Mouse (Mus musculus): ENCODE measurements around the gene Abcg4. TPM values are rescaled to one million over a fixed set of nuclear protein-coding genes. Genes with fewer than 3 reads are reported as not detected.

The Abcg4 gene
- total and polyA plus RNA-seq, 3 experiments: 0.23 to 1.1 (median 0.72) TPM

- dilution Hi-C loops (cut with MboI; ENCODE audit: extremely low pct_ligation_motif_present, extremely low pct_unique_long_range_greater_than_20kb, low sequenced_read_pairs) (no loop called here), in situ Hi-C loops (cut with MboI; ENCODE audit: low pct_ligation_motif_present, low pct_unique_long_range_greater_than_20kb, low sequenced_read_pairs) (loop anchor here (10.0 kb wide), 1 partner anchor 143 kb away; no protein-coding TSS in a partner anchor)
- H3K4me1 ChIP-seq (ENCODE audit: control insufficient read depth in 1 of 2, insufficient read depth in 2 of 2): peaks cover 0 to 16% of the 10 kb centered on the region in 2 experiments; a peak in 3 of 4 replicates
- peak overlapping the region; percentile 44; the same call in 1 of the 2 replicates for H3K27ac ChIP-seq (ENCODE audit: insufficient read depth, low read depth)
- H3K4me3 ChIP-seq (replicated peaks in 1 of 3; ENCODE audit: low read depth in 2 of 3, low read length in 2 of 3, poor library complexity in 1 of 3): peak overlapping the region; percentile 76 to 81 (median 79)
- peak overlapping the region; percentile 96 for H3K9ac ChIP-seq (ENCODE audit: insufficient read depth, low read depth)
- H3K79me2 ChIP-seq (replicated peaks; ENCODE audit: control insufficient read depth, extremely low read depth, insufficient read depth, poor library complexity, severe bottlenecking): no peaks in the 10 kb centered on the region
- no peaks in the 10 kb centered on the region for H3K27me3 ChIP-seq (replicated peaks)
- TF ChIP-seq PAX5 (IDR thresholded peaks at IDR 0.05; ENCODE audit: low read length) (no peak), KAT2A (IDR thresholded peaks at IDR 0.05; ENCODE audit: insufficient replicate concordance, low read length) (no peak), UBTF (IDR thresholded peaks at IDR 0.05; ENCODE audit: low read depth, low read length) (peak; percentile 84), ZNF384 (IDR thresholded peaks at IDR 0.05; ENCODE audit: low read depth, low read length) (no peak), MEF2A (IDR thresholded peaks at IDR 0.05; ENCODE audit: borderline replicate concordance, low read depth, low read length) (no peak), SIN3A (IDR thresholded peaks at IDR 0.05; ENCODE audit: low read length) (peak; percentile 19; the same call in 1 of the 2 replicates), USF1 (IDR thresholded peaks at IDR 0.05; ENCODE audit: low read depth, low read length) (no peak), MYC (IDR thresholded peaks at IDR 0.05; ENCODE audit: low read depth, low read length) (0 out of 2 replicates have a peak, but pooled peaks have one; percentile 3), ETS1 (conservative IDR thresholded peaks at IDR 0.05; ENCODE audit: low read depth, low read length) (no peak), CHD1 (IDR thresholded peaks at IDR 0.05; ENCODE audit: low read depth, low read length) (peak; percentile 52; the same call in 1 of the 2 replicates), ZMIZ1 (IDR thresholded peaks at IDR 0.05; ENCODE audit: low read depth, low read length) (no peak)
- peak overlapping the region; percentile 42 for H3K4me2 ChIP-seq (ENCODE audit: insufficient read depth, low read depth, poor library complexity, severe bottlenecking)
- H3K9me3 ChIP-seq (replicated peaks; ENCODE audit: low read length): no peaks in the 10 kb centered on the region
- peak; percentile 25 for DNase-seq (ENCODE audit: extremely low read depth)
- H3K36me3 ChIP-seq (replicated peaks in 1 of 2; ENCODE audit: control insufficient read depth in 1 of 2, insufficient read depth in 1 of 2, low read length in 1 of 2): peaks cover 14 to 32% of the 10 kb centered on the region in 2 experiments
Observed at GRCm38 (mm10) chr9:44267319-44268026, 20.9 kb downstream of the Abcg4 start.

GRCm38 (mm10) chr9:44266478-44267226 is 21.8 kb downstream of the Abcg4 start:
- no peaks in the 10 kb centered on the region for H3K27me3 ChIP-seq (replicated peaks)
- H3K27ac ChIP-seq (ENCODE audit: insufficient read depth, low read depth): no peak overlapping the region
- no peak for DNase-seq (ENCODE audit: extremely low read depth)
- H3K4me3 ChIP-seq (replicated peaks in 1 of 3; ENCODE audit: low read depth in 2 of 3, low read length in 2 of 3, poor library complexity in 1 of 3): peak overlapping the region in 2 of 3 experiments; percentile 76 to 79
- no peak overlapping the region; the same call in 1 of the 2 replicates for H3K4me2 ChIP-seq (ENCODE audit: insufficient read depth, low read depth, poor library complexity, severe bottlenecking)
- H3K9me3 ChIP-seq (replicated peaks; ENCODE audit: low read length): no peaks in the 10 kb centered on the region
- TF ChIP-seq JUN (IDR thresholded peaks at IDR 0.05; ENCODE audit: insufficient read depth, low read depth, low read length) (no peak), EP300 (IDR thresholded peaks at IDR 0.05; ENCODE audit: low read length) (no peak), MYC (IDR thresholded peaks at IDR 0.05; ENCODE audit: low read depth, low read length) (no peak), UBTF (IDR thresholded peaks at IDR 0.05; ENCODE audit: low read depth, low read length) (no peak), CTCF (conservative IDR thresholded peaks at IDR 0.05 in 1 of 2, IDR thresholded peaks at IDR 0.05 in 1 of 2; ENCODE audit: low read depth in 2 of 2, low read length in 2 of 2) (no peak), ETS1 (conservative IDR thresholded peaks at IDR 0.05; ENCODE audit: low read depth, low read length) (no peak), GABPA (IDR thresholded peaks at IDR 0.05; ENCODE audit: insufficient replicate concordance, low read depth, low read length) (no peak), IRF4 (IDR thresholded peaks at IDR 0.05; ENCODE audit: low read depth, low read length) (no peak), HCFC1 (IDR thresholded peaks at IDR 0.05; ENCODE audit: low read depth, low read length) (no peak), SMC3 (IDR thresholded peaks at IDR 0.05; ENCODE audit: low read depth, low read length) (no peak), USF2 (conservative IDR thresholded peaks at IDR 0.05; ENCODE audit: low read depth, low read length) (no peak), MEF2A (IDR thresholded peaks at IDR 0.05; ENCODE audit: borderline replicate concordance, low read depth, low read length) (no peak), CHD2 (IDR thresholded peaks at IDR 0.05; ENCODE audit: low read length) (no peak), TCF12 (IDR thresholded peaks at IDR 0.05; ENCODE audit: low read depth, low read length) (no peak), E2F4 (IDR thresholded peaks at IDR 0.05; ENCODE audit: insufficient replicate concordance, low read depth, low read length) (no peak), NRF1 (IDR thresholded peaks at IDR 0.05; ENCODE audit: low read depth, low read length) (no peak), CHD1 (IDR thresholded peaks at IDR 0.05; ENCODE audit: low read depth, low read length) (no peak)
- peak overlapping the region; percentile 96 for H3K9ac ChIP-seq (ENCODE audit: insufficient read depth, low read depth)
- H3K36me3 ChIP-seq (replicated peaks in 1 of 2; ENCODE audit: control insufficient read depth in 1 of 2, insufficient read depth in 1 of 2, low read length in 1 of 2): peaks cover 21 to 41% of the 10 kb centered on the region in 2 experiments
- H3K4me1 ChIP-seq (ENCODE audit: control insufficient read depth in 1 of 2, insufficient read depth in 2 of 2): peaks cover 0 to 16% of the 10 kb centered on the region in 2 experiments; a peak in 3 of 4 replicates
- no peaks in the 10 kb centered on the region for H3K79me2 ChIP-seq (replicated peaks; ENCODE audit: control insufficient read depth, extremely low read depth, insufficient read depth, poor library complexity, severe bottlenecking)
- in situ Hi-C loops (cut with MboI; ENCODE audit: low pct_ligation_motif_present, low pct_unique_long_range_greater_than_20kb, low sequenced_read_pairs): loop anchor here (10.0 kb wide), 1 partner anchor 142 kb away; no protein-coding TSS in a partner anchor
- dilution Hi-C loops (cut with MboI; ENCODE audit: extremely low pct_ligation_motif_present, extremely low pct_unique_long_range_greater_than_20kb, low sequenced_read_pairs): no loop called here

Data from CH12.LX (cell line).